Mouse (Mus musculus) layer of hippocampus, adult 11-12 months (tissue): ENCODE results near the gene Vsig2.
A peak's percentile ranks its signal among the peaks of the same experiment; 100 is the strongest.

Experiments
- DNase-seq: peaks from one replicate; pipeline ENCODE4 v3.0.0; 2022; ENCODE audit warnings: low spot score

Gene Vsig2

DNA sequence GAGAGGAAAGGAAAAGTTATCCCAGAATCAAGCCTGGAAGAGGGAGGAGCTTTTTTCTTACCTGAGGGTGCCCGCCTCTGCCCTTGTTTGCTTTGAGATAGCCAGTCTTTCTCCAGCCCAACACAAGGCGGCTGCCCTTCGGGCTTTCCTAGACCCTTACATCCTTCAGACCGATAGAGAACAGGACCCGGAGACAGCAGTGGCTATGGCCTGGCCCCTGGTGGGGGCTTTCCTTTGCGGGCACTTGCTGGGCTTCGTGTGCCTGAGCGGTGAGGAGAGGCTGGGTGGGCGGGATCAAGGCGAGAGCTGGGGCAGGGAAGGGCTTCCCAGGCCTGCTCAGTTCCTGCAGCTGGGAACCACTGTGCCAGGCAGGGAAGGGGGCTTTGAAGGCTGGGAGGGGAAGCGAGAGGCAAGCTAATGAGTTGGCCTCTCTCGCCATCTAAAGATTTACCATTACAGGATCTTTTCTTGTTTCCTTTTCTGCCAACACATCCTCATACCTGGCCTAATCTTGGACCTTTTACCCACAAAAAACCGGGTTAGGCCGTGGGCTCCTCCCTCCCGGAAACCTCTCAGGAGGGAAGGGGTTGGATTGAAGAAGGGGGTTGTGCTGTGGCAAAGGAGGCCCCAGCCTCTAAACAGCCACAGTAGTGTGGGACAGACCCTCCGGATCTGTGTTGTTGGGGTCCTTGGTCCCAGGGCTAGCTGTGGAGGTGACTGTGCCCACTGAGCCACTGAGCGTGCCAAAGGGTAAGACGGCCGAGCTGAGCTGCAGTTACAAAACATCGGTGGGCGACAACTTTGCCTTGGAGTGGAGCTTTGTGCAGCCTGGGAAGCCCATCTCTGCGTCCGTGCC lies at the start of gene Vsig2:
Gene Vsig2, plus strand, starts transcription at position 86 of the 856 bp plus-strand sequence.
- DNase-seq, result no peak

GRCm38 (mm10) chr9:37489446-37490120 lies 49.5 kb upstream of the Vsig2 start:
- peak; percentile 29 for DNase-seq

GRCm38 (mm10) chr9:37495761-37496160 lies 43.3 kb upstream of the Vsig2 start:
- DNase-seq, result no peak

DNA sequence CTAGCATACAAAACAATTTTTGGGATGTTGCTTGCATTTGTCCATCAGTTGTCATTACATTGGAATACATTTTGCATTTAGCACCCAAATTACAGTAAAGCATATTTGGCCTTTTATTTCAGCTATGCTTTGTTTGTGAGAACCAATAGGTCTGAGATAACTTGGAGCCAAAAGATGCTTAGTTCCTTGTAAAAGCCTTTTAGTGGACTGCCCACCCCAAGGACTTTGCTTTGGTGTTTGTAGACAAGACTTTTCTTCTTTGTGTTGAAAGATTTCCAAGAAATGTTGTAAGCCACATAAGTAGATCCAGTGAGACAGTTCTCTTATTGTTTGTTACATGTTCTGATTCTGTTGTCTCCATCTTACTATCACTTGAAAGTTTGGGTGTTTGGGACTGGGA lies 42.7 kb upstream of the Vsig2 start:
- no peak for DNase-seq

GRCm38 (mm10) chr9:37500201-37500600 lies 38.9 kb upstream of the Vsig2 start:
- DNase-seq, result no peak

- no peak for DNase-seq
Measured at GRCm38 (mm10) chr9:37501170-37501569, 37.9 kb upstream of the Vsig2 start.

DNA sequence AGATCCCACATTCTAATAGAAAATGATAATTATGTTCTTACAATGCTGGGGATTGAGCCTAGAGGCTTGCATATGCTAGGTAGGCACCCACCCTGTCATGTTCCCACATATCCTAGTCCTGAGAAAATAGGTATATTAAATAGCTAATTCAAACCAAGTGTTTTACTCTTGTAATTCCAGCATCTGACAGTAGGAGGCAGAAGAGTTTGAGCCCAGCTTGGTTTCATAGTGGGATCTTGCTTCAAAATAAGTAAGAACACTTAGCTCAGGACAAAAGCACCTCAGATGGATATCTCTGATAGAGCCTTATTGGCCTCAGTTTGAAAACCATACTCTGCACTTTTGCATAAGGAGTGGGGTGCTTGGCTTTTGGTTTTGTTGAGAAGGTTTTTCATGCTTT lies 34.7 kb upstream of the Vsig2 start:
- DNase-seq, result no peak

DNA sequence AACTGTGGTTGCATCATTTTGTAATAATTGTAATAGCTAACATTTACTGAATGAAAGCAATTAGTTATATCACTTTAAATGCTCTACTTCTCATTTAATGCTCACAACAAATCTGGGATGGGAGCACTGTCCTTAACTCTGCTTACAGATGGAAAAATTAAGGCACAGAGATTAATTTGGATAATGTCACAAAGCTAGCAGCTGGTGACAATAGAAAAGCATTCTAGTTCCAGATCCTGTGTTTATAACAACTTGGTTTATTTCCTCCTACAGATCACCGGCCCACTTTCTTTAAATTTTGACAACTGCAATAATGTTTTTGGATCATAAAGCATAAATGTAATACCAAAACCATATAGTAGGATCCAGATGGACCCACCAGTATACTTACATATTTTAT lies 33.0 kb upstream of the Vsig2 start:
- DNase-seq, result no peak

GRCm38 (mm10) chr9:37512097-37512496 lies 27.0 kb upstream of the Vsig2 start:
- no peak for DNase-seq

- no peak for DNase-seq
Measured at GRCm38 (mm10) chr9:37514456-37514855, 24.6 kb upstream of the Vsig2 start.

DNA sequence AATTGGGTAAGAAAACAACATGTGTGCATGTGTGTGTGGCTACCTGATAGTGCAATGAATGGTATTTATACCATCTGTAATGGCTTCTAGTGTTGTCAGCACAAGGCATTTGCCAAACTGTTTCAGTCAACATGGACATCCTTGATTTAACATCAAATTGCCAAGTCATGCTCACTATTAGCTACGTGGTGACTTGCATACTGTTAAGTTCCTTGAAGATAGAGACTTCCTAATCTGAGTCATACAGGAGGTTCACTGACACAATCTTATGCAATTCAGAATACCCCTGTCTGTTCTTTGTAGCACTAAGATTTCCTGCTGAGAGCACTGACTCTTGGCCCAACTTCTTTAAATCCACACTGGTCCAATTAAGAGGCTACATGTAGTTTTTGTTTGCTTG lies 21.6 kb upstream of the Vsig2 start:
- DNase-seq, result no peak

DNA sequence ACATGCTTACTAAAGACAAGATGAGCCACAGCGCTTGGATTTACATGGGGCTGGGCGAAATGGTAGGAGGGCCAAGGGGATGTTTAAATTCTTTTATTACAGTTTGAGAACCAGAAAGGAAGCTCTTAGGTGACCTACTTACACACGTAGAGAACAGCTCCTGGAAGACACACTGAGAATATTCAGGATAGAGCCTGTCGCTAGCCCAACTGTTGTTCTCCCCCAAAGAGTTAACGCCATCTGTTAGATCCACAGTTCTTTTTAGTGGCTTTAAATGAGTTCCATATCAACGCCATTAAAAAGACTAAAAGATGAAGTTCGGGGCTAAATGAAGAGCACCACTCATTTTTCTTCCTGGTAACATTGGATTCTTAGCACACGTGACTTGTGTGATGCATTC lies 20.1 kb upstream of the Vsig2 start:
- no peak for DNase-seq

DNA sequence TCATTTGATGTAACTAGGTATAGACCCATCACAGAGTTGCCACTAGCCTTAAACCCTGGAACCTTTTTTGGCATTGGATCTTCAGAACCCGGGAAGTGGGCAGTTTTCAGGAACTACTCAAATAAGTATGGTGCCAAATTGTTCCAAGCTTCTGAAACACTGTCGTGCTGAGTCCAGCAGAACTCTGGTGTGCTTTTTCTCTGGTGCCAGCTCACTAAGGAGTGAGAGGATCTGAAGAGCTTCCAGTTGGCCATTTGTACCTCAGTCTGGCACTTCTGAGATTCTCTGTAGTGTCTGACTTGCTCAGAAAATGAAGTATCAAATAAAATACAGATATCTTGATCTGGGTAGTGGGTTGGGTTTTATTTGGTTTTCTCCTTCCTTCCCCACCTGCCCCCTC lies 19.1 kb upstream of the Vsig2 start:
- DNase-seq, result no peak

- DNase-seq, result no peak
Measured at GRCm38 (mm10) chr9:37525461-37525860, 13.6 kb upstream of the Vsig2 start.

DNA sequence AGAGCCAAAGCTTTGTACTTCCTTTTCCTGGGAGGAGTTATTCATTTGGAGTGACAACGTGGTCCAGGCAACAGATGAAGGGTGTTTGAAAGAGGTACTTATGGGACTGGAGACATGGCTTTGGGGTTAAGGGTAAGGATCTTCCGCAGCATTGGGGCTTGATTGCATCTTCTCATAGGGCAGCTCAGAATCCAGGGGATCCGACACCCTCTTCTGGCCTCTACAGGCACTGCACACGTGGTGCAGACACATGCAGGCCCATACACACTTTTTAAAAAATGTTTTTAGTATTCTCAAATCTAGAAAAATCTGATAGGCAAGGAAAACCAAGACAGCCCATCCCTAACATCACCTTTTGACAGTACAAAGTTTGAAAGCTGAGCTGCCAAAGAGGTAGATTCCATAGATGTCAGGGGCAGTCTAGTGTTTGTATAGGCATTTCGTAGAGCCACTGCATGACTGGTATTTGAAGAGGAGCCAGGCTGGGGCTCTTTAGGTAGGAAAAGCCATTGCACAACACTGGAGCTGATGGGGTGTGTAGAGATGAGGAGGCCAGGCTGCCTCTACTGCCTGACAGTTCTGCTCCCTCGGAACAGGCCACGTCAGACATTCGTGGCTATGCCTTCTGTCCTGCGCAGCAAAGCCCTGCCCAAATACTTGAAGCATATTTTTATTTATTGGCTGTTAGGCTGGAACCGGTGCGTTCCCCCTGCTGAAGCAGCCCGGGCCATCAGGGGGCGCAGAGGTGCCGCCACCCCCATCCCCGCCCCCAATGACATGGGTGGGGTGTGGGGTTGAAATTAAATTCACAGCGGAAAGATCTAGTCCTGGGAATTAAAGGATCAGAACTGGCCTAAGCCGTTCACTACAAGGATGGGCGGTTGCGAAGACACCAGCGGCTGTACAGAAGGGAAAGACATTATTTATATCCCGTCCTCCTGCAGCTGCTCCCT lies 12.3 kb upstream of the Vsig2 start:
- no peak for DNase-seq

DNA sequence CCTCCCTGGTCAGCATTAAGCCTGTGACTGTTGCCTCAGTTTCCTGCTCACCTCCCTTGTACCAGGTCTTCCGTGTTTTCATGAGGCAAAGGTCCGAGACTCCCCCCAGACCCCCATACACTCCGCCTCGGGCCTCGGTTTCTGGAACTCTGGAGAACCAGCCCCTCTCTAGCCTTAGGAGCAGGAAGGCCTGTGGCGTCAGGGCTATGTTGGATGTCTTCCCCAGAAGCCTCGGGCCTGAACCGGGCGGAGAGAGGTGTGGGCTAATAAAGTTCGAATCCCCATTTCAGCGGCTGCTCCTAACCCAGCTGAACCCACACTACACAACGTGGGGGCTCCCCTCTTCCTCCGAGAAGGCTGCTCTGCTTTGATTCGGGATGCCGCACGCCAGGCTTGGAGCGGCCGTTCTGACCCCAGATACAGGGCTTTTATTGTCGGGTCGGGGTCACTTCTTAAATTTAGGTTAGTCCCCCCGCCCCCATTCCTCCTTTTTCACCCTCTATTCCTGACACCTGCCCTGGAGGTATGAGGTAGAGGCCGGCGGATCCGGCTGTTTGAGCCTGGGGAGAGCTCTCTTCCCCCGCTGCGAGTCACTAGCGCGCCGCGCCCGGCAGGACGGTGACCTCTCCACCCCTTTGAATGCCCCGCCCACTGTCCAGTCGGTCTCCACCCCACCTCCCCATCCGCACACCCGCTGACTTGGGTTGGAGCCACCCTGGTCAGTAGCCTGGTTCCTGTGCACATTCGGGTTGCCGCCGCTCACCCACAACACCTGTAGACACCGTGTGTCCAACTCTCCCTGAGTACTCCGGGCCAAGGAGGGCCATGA lies 11.4 kb upstream of the Vsig2 start, which contains the start of gene Esam:
Gene Esam, plus strand, starts transcription at position 683 of the 829 bp plus-strand sequence.
- DNase-seq, result no peak

GRCm38 (mm10) chr9:37528225-37528970 lies 10.7 kb upstream of the Vsig2 start:
- DNase-seq, result no peak

- DNase-seq, result no peak
Measured at GRCm38 (mm10) chr9:37530031-37530887, 8.8 kb upstream of the Vsig2 start.

DNA sequence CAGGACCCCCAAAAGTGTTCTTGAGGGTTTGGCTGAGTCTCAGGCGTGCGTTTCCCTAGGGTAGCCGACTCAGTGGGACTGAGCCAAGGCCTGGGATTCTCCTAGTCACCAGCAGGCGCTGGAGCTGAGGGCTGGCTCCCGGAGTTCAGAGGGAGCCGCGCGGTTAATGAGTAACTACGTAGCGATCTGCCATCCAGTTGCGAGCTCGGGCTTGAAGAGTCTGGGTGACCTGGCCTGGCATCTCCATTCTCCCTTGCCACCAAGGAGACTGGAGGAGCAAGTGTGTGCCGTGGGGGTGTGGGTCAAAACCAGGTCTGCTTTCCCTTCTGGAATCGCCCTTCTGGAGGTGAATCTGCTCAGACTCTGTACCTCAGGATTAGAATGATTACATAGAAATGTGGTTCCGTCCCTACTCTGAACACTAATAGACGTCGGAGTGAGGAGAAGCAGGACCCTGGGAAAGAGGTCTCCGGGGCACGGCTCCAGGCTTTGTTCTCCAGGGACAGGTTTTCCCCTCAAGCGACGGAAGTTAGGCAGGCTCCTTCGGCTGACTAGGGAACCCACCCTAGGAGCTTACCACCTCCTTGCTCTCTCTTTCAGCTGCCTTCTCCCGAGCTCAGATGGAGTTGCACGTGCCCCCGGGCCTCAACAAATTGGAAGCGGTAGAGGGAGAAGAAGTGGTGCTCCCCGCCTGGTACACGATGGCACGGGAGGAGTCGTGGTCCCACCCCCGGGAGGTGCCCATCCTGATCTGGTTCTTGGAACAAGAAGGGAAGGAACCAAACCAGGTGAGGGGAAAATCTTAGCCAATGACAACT lies 8.0 kb upstream of the Vsig2 start:
- DNase-seq, result no peak
